Comparison of ENCODE assay signal across 8 mouse cellular contexts in the genomic region with DNA sequence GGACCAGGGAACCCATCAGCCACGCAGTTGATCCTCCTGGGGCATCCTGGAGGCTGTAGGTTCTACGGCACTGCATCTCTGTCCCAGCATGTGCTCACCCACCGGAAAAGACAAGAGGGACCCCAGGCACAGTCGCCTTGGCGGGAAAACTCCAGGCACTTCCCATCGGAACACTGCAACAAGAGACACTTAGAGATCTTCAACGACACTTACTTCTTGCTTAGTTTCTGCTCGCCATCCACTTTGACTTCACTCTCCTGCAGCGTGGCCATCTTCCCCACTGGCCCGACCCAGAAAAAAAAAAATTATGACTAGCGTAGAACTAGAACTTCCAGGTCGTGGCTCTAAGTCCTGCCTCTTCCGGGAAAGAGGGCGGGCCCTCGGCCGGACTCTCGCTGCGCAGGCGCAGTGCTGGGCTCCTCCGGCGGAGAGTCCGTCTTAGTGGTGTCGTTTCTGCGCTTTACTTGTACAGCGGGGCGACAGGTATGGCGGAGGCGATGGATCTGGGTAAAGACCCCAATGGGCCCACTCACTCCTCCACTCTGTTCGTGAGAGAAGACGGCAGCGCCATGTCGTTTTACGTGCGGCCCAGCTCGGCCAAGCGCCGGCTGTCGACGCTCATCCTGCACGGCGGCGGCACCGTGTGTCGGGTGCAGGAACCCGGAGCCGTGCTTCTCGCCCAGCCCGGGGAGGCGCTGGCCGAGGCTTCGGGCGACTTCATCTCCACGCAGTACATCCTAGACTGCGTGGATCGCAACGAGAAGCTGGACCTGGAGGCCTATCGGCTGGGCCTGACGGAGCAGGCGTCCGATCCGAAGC. TPM values are rescaled to one million over a fixed set of nuclear protein-coding genes. Genes with fewer than 3 reads are reported as not detected.
A peak's percentile ranks its signal among the peaks of the same experiment; 100 is the strongest.
DNase-seq lines count a peak whose midpoint lies in the region; ATAC-seq and TF ChIP-seq lines count a peak whose summit lies in the region.

A gene (minus strand): TSS at position 327 of the 819 bp plus-strand sequence.
A gene (plus strand): TSS at position 402 of the 819 bp plus-strand sequence.

- no peaks in the 10 kb centered on the region for H3K9me3 ChIP-seq in hindbrain, postnatal 0 days (ENCODE audit: low read length)

- peak within 1 kb of the TSS; percentile 88 for H3K9ac ChIP-seq in hindbrain, postnatal 0 days (replicated peaks; ENCODE audit: low read length)

- H3K27ac ChIP-seq in gastrocnemius, adult 2 months, result peak within 1 kb of the TSS; percentile 91
- peak within 1 kb of the TSS; percentile 85 for H3K27ac ChIP-seq in hindbrain, postnatal 0 days
- H3K27ac ChIP-seq in left cerebral cortex, adult 2 months, result peak within 1 kb of the TSS; percentile 77

- no peaks in the 10 kb centered on the region for H3K27me3 ChIP-seq in hindbrain, postnatal 0 days (ENCODE audit: insufficient read depth, low read length)

- WGBS in hindbrain, postnatal 0 days, result under 1% methylated on average over 61 of the region's 61 CpGs

- peaks cover 12% of the 10 kb centered on the region for H3K36me3 ChIP-seq in hindbrain, postnatal 0 days (ENCODE audit: insufficient read depth, low read length)

- peak; percentile 85 for ATAC-seq in common myeloid progenitor, adult 5-6 weeks (replicated peaks; ENCODE audit: low read depth, poor library complexity, severe bottlenecking)
- ATAC-seq in hindbrain, postnatal 0 days, result peak; percentile 97
- peak; percentile 89 for ATAC-seq in megakaryocyte, adult 5-6 weeks (ENCODE audit: poor library complexity, severe bottlenecking)

- intact Hi-C loops in gastrocnemius, adult 2 months (cut with DNase I), result no loop called here
- intact Hi-C loops in left cerebral cortex, adult 2 months (cut with DNase I), result loop anchor here (2.0 kb wide), 1 partner anchor 18 kb away; a partner anchor contains a TSS

- peak; percentile 97 for DNase-seq in ZHBTc4 (ENCODE audit: low read depth, low spot score)
- DNase-seq in gastrocnemius, adult 2 months, result peak; percentile 96
- DNase-seq in hindbrain, postnatal 0 days (ENCODE audit: low spot score), result peak; percentile 97
- peak; percentile 91 to 92 for DNase-seq in left cerebral cortex, adult 2 months (ENCODE audit: extremely low spot score in 1 of 2, low spot score in 2 of 2)
- peak; percentile 89 to 92 for DNase-seq in right cerebral cortex, adult 2 months (ENCODE audit: low spot score in 2 of 2)
- peak; percentile 93 for DNase-seq in urinary bladder, postnatal 14 days (ENCODE audit: low spot score)

- no peak for TF ChIP-seq CTCF in gastrocnemius, adult 2 months (IDR thresholded peaks at IDR 0.05)
- 0 out of 2 replicates have a peak, but pooled peaks have one; percentile 3 for TF ChIP-seq CTCF in hindbrain, postnatal 0 days (IDR thresholded peaks at IDR 0.05; ENCODE audit: low read depth)
- no peak; the same call in 1 of the 2 replicates for TF ChIP-seq CTCF in left cerebral cortex, adult 2 months (IDR thresholded peaks at IDR 0.05)

- H3K4me2 ChIP-seq in hindbrain, postnatal 0 days (ENCODE audit: low read depth, low read length), result peak within 1 kb of the TSS; percentile 86

- H3K4me3 ChIP-seq in gastrocnemius, adult 2 months, result peak within 1 kb of the TSS; percentile 99
- H3K4me3 ChIP-seq in hindbrain, postnatal 0 days (ENCODE audit: low read length), result peak within 1 kb of the TSS; percentile 91
- peak within 1 kb of the TSS; percentile 99 for H3K4me3 ChIP-seq in left cerebral cortex, adult 2 months

- H3K4me1 ChIP-seq in hindbrain, postnatal 0 days (ENCODE audit: insufficient read depth, low read length), result peaks cover 14% of the 10 kb centered on the region

RNA-seq across cellular contexts. Expression of the first gene that starts in this region (rescaled TPM):
- total RNA-seq in common myeloid progenitor, adult 5-6 weeks (2017), result 176 and 190 TPM in 2 replicates
- 100 to 1,000 TPM; 124 to 125 TPM for total RNA-seq in gastrocnemius, adult 2 months (2021)
- total RNA-seq in hindbrain, postnatal 0 days (2014; rRNA removed), result 106 and 107 TPM in 2 replicates
- 158 and 162 TPM in 2 replicates for polyA plus RNA-seq in hindbrain, postnatal 0 days (2015; fragmentation: Nextera tagmentation; extraction: Ambion mirVana)
- total RNA-seq in left cerebral cortex, adult 2 months (2021), result 10 to 100 TPM; 67.6 to 73.6 TPM
- total RNA-seq in megakaryocyte, adult 5-6 weeks (2015), result 42.1 and 50.9 TPM in 2 replicates
- total RNA-seq in megakaryocyte, adult 5-6 weeks (2017), result 73.4 and 79.0 TPM in 2 replicates

RNA-seq across cellular contexts. Expression of the second gene that starts in this region (rescaled TPM):
- total RNA-seq in common myeloid progenitor, adult 5-6 weeks (2017), result 14.1 and 15.5 TPM in 2 replicates
- 10 to 100 TPM; 10.1 to 11.0 TPM for total RNA-seq in gastrocnemius, adult 2 months (2021)
- 48.8 and 51.1 TPM in 2 replicates for total RNA-seq in hindbrain, postnatal 0 days (2014; rRNA removed)
- polyA plus RNA-seq in hindbrain, postnatal 0 days (2015; fragmentation: Nextera tagmentation; extraction: Ambion mirVana), result 56.0 and 60.8 TPM in 2 replicates
- 10 to 100 TPM; 37.3 to 40.6 TPM for total RNA-seq in left cerebral cortex, adult 2 months (2021)
- total RNA-seq in megakaryocyte, adult 5-6 weeks (2015), result 9.4 and 11.9 TPM in 2 replicates
- total RNA-seq in megakaryocyte, adult 5-6 weeks (2017), result 11.4 and 13.3 TPM in 2 replicates

Comparison
In these comparisons a context has a peak if more than half of its experiments do, and no peak if none do; other contexts are left out.
1. Peak in every context shown above with its lines: DNase-seq, ATAC-seq, H3K4me3 ChIP-seq and H3K27ac ChIP-seq.